Mouse (Mus musculus) CD8-positive naive resting alpha-beta T cell, adult 2 months (primary cell): ENCODE data around the gene Rad9b.

Experiments used
- DNase-seq, 2 experiments: peaks; one replicate each; pipeline ENCODE4 v3.0.0; 2022; ENCODE audit warnings: low read depth in 2 of 2, low spot score in 2 of 2

Gene Rad9b

GRCm38 (mm10) chr5:122353807-122354491 lies at the start of gene Rad9b, which contains the start of gene Vps29:
Rad9b (minus strand) TSS chr5:122354233.
Vps29 (plus strand) TSS chr5:122354369.
- DNase-seq: peak; percentile 96 to 98

GRCm38 (mm10) chr5:122403362-122403761 lies 49.3 kb upstream of the Rad9b start:
- DNase-seq: no peak

GRCm38 (mm10) chr5:122402772-122403171 lies 48.7 kb upstream of the Rad9b start:
- no peak for DNase-seq

- no peak for DNase-seq
Observed at GRCm38 (mm10) chr5:122402160-122402559, 48.1 kb upstream of the Rad9b start.

- peak; percentile 59 to 72 for DNase-seq
Observed at GRCm38 (mm10) chr5:122401303-122401640, 47.2 kb upstream of the Rad9b start.

- no peak for DNase-seq
Observed at GRCm38 (mm10) chr5:122400628-122401302, 46.7 kb upstream of the Rad9b start.

GRCm38 (mm10) chr5:122399871-122400270 lies 45.8 kb upstream of the Rad9b start:
- no peak for DNase-seq

GRCm38 (mm10) chr5:122397495-122397894 lies 43.5 kb upstream of the Rad9b start:
- no peak for DNase-seq

- no peak for DNase-seq
Observed at GRCm38 (mm10) chr5:122396791-122397190, 42.8 kb upstream of the Rad9b start.

GRCm38 (mm10) chr5:122393887-122394286 lies 39.9 kb upstream of the Rad9b start:
- DNase-seq: peak; percentile 71 to 86

GRCm38 (mm10) chr5:122392227-122393004 lies 38.4 kb upstream of the Rad9b start:
- DNase-seq: no peak

- peak; percentile 87 to 90 for DNase-seq
Observed at GRCm38 (mm10) chr5:122391786-122392180, 37.8 kb upstream of the Rad9b start, which contains the start of gene Arpc3. Arpc3 (plus strand) TSS chr5:122391878.

GRCm38 (mm10) chr5:122391178-122391785 lies 37.2 kb upstream of the Rad9b start:
- DNase-seq: no peak

GRCm38 (mm10) chr5:122390671-122391070 lies 36.6 kb upstream of the Rad9b start:
- no peak for DNase-seq

- no peak for DNase-seq
Observed at GRCm38 (mm10) chr5:122390006-122390405, 36.0 kb upstream of the Rad9b start.

- peak; percentile 68 to 76 for DNase-seq
Observed at GRCm38 (mm10) chr5:122379374-122380155, 25.5 kb upstream of the Rad9b start.

- DNase-seq: no peak
Observed at GRCm38 (mm10) chr5:122378171-122378570, 24.1 kb upstream of the Rad9b start.

- DNase-seq: no peak
Observed at GRCm38 (mm10) chr5:122377101-122377833, 23.2 kb upstream of the Rad9b start.

- DNase-seq: no peak
Observed at GRCm38 (mm10) chr5:122372878-122373277, 18.8 kb upstream of the Rad9b start.

- DNase-seq: peak; percentile 98
Observed at GRCm38 (mm10) chr5:122372192-122372769, 18.2 kb upstream of the Rad9b start, which contains the start of gene Fam216a. Fam216a (minus strand) TSS chr5:122372364.
